Mouse (Mus musculus) Patski (cell line): Measurements from ENCODE around the gene Selenok. TPM values are rescaled to one million over a fixed set of nuclear protein-coding genes. Genes with fewer than 3 reads are reported as not detected.
A peak's percentile ranks its signal among the peaks of the same experiment; 100 is the strongest.

ENCODE experiments used
- ATAC-seq: fragments of 100-300 bp; one replicate; pipeline ENCODE4 v1.8.0; 2021
- CTCF ChIA-PET: fragments of 350-600 bp; sonication (Branson Sonifier 250); formaldehyde crosslinking; loops from one replicate; lab custom pipeline; 2022; ENCODE audit warnings: inconsistent platforms; lab: Charles Lee
- POLR2A ChIA-PET: fragments of 350-600 bp; sonication (Branson Sonifier 250); formaldehyde crosslinking; loops from one replicate; lab custom pipeline; 2022; ENCODE audit warnings: antibody characterized with exemption, inconsistent platforms; lab: Charles Lee
- DNase-seq: peaks from one replicate; pipeline ENCODE4 v3.0.0-alpha.2; 2011; ENCODE audit warnings: low read depth, low spot score
- H3K27me3 ChIP-seq: fragments of 371-371 bp; one replicate; pipeline ENCODE4 v1.5.1; 2021
- CTCF ChIP-seq: fragments of 100-300 bp; IDR thresholded peaks from one replicate; pipeline ENCODE4 v1.5.1; 2021
- in situ Hi-C: fragments of 300-500 bp; cut with MboI; formaldehyde crosslinking; loops from 3 replicates; pipeline ENCODE4 v1.11.1; 2018; ENCODE audit warnings: low pct_unique_long_range_greater_than_20kb, mixed read lengths
- polyA plus RNA-seq: library from polyadenylated mRNA; unstranded; gene quantifications from one replicate; pipeline ENCODE4 v1.2.3, GENCODE M21; 2021

Selenok gene
- polyA plus RNA-seq, 1 experiment from 2014 or later = 190 TPM

DNA sequence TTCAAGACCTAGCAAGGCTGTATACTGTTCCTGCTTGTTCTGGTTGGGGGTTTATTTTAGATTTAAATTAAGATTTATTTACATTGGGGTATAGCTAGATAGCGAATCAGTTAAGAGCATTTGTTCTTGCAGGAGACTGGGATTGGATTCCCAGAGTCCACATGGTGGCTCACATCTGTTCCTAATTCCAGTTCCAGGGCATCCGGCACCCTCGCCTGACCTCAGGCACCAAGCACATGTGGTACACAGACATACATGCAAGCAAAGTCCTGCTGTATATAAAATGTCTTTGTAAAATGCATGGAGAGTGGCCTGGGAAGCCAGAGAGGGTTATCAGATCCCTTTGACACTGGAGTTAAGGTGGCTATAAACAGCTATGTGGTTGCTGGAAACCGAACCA, 26.9 kb downstream of the Selenok start:
- H3K27me3 ChIP-seq = no peaks in the 10 kb centered on the region
- ATAC-seq (no peak), DNase-seq (no peak)
- CTCF ChIA-PET = interaction anchor here (1.3 kb wide), 1 partner anchor 10 kb away, joined by 3 read pairs; no protein-coding TSS in a partner anchor
- TF ChIP-seq CTCF = no peak
- POLR2A ChIA-PET = interaction anchor here (1.8 kb wide), 1 partner anchor 9 kb away, joined by 5 read pairs; no protein-coding TSS in a partner anchor
- in situ Hi-C loops = loop anchor here (25.0 kb wide), 1 partner anchor 667 kb away; the partner anchor contains the start of gene Rft1

DNA sequence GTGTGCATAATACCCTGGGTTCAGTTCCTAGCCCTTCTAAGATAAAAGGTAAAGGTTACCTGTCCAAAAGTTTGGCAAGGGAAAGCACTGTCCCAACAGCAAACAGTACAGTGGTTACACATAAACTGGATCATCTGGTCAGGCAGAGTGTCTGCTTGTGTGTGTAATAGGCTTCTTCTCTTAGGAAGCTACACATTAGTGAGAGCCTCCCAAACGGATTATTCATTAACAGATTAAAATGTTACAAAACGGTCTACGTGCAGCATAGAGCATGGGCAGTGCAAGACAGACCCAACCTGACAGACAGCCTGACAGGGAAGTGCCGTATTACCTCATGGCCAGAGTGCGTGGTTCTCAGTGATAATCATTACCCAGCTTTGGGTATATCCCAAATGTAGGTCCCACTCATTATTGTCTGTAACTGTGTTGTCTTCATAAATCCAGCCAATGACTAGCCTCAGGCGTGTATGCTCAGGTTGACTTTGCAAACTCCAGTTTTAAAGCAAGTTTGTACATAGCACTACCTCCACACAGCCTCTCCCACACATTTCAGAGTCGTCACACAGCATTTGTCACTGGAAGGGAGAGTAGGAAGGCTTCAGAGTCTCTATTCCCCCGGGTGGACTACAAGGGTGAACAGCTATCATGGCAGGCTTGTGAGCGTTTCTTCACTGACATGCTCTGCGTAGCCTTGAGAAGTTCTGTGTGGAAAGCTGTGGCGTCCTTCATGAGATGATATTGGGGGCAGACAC, 28.1 kb downstream of the Selenok start:
- TF ChIP-seq CTCF = no peak
- no peaks in the 10 kb centered on the region for H3K27me3 ChIP-seq
- in situ Hi-C loops = loop anchor here (25.0 kb wide), 1 partner anchor 666 kb away; the partner anchor contains the start of gene Rft1
- DNase-seq = peak; percentile 49
- ChIA-PET POLR2A (interaction anchor here (1.8 kb wide), 1 partner anchor 10 kb away, joined by 5 read pairs; no protein-coding TSS in a partner anchor), CTCF (interaction anchor here (1.3 kb wide), 1 partner anchor 8 kb away, joined by 3 read pairs; no protein-coding TSS in a partner anchor)
- ATAC-seq = peak; percentile 84

DNA sequence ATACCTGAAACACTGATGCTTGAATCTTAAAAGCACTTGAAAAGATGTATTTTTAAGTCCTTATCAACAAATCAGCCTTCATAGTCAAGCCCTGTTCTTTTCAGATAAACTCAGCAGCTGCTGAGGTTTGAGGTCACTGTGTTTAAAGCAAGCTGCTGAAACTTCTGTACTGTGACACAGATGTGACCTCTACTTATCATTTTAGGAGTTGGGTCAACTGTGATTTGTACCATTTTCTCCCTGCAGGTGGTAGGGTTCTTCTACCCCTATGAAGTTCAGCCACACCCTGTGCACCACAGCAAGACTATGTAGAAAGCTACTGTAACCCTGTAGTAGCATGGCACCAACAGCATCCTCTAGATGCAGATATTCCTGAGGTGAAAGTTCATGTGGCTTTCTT, 29.2 kb downstream of the Selenok start:
- DNase-seq (no peak), ATAC-seq (no peak)
- no peaks in the 10 kb centered on the region for H3K27me3 ChIP-seq
- in situ Hi-C loops = loop anchor here (25.0 kb wide), 1 partner anchor 665 kb away; the partner anchor contains the start of gene Rft1
- ChIA-PET CTCF (no interaction called here), POLR2A (interaction anchor here (0.7 to 1.3 kb wide), 3 partner anchors 8 to 25 kb away, joined by 3 to 7 read pairs (median 3); partner anchors contain the start of genes Chdh and Il17rb)
- no peak for TF ChIP-seq CTCF

DNA sequence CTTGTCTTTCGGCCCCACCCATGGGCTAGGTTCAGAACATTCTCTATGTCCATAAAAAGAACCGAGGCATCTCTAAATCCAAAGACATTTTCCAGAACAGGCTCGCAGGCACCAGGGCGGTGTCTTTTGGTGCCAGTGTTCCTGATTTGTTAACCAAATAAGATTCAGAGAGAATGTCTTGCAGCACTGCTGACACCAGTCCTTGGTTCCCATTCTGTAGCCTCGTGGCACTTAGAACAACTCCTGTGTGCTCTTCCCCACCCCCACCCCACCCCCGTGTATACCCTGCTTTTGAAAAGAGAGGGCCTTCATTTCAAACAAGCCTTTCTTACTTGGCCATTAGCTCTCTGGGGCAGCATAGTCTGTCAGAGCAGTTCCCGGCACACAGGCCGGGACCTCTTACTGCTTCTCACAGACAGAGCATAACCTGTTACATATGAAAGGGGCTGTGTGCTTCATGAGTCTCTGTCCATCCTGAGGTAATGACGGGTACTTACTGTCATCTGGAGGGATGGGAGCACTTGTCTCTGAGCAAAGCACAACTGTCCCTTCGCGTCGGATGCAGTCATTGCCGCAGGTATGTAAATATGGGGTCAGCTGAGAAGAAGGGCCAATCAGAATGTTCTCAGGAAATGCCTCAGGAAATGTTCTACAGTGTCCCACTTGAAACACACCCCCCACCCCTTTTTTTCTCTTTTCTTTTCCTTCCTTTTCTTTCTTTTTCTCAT, 30.8 kb downstream of the Selenok start:
- ChIA-PET POLR2A (no interaction called here), CTCF (interaction anchor here (1.1 kb wide), 1 partner anchor 9 kb away, joined by 3 read pairs; no protein-coding TSS in a partner anchor)
- DNase-seq = no peak
- no peak for TF ChIP-seq CTCF
- in situ Hi-C loops = loop anchor here (25.0 kb wide), 1 partner anchor 663 kb away; the partner anchor contains the start of gene Rft1
- no peaks in the 10 kb centered on the region for H3K27me3 ChIP-seq
- ATAC-seq = no peak

DNA sequence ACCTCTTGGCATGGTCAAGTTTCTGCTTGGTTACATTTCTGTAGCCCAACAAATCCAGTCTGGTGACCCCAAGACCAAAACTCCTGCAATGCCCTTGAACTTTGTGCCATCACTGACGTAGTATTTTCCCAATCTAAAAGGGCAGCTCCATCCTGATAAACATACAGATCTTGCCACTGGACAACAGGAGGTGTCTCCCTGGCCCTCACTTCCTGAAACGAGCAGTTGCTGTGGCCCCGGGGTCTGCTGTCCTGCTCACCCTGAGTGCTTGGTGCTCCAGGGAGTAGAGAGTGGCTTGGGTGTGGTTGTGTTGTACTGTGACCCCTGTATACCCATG, 31.3 kb downstream of the Selenok start:
- CTCF ChIA-PET = interaction anchor here (0.8 to 1.1 kb wide), 2 partner anchors 10 to 11 kb away, joined by 3 read pairs; no protein-coding TSS in a partner anchor
- TF ChIP-seq CTCF = no peak

DNA sequence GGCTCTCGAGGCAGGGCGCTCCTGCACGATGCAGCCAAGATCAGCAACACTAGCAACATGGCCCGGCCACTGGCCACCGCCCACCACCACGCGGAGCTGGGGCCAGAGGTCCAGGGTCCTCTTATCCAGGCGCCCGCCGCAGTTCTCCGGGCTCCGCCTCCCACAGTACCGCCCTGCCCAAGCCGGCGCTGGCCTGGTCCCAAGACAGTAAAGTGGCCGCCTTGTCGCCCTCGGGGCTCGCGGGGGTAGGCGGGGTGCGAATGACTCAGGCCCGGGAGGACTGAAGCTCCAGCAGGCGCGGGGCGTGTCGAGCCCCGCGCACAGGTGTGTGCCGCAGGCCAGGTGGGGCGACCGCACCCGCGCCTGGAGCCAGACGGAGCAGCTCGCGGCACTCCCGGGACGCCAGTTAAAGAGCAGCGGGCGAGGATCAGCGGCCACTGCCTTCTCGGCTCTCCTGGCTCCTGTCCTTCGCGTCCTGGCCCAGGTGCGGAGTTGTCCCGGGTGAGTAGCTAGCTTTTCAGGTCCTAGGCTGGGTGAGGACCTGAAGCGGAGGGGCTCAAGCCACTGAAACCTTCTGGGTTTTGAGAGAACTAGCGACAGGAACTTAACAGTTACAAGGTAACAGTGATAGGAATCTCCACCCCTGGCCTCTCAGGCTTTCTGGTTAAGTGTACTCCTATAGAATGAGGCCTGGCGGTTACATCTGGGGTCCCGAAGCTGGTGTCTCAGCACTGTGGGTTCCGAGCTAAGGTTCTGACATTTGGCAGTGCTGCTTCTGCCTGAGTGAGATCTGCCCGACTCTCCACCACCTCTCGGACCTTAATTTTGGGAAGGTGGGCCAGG, 40.8 kb downstream of the Selenok start, which contains the start of the genes Il17rb and Chdh:
Gene Il17rb, minus strand, starts transcription at position 164 of the 843 bp plus-strand sequence.
Gene Chdh, plus strand, starts transcription at position 291 of the 843 bp plus-strand sequence.
- ChIA-PET POLR2A (interaction anchor here (0.9 to 2.2 kb wide), 3 partner anchors 9 to 17 kb away, joined by 4 to 7 read pairs (median 4); no protein-coding TSS in a partner anchor), CTCF (interaction anchor here (1.5 kb wide), 1 partner anchor 26 kb away, joined by 3 read pairs; no protein-coding TSS in a partner anchor)
- ATAC-seq (no peak), DNase-seq (no peak)
- no peaks in the 10 kb centered on the region for H3K27me3 ChIP-seq
- in situ Hi-C loops = no loop called here
- no peak for TF ChIP-seq CTCF

More for the DNA sequence above, 31.3 kb downstream of the Selenok start:
- POLR2A ChIA-PET = interaction anchor here (1.0 kb wide), 1 partner anchor 10 kb away, joined by 4 read pairs; no protein-coding TSS in a partner anchor
- ATAC-seq (no peak), DNase-seq (no peak)
- in situ Hi-C loops = loop anchor here (25.0 kb wide), 1 partner anchor 663 kb away; the partner anchor contains the start of gene Rft1
- no peaks in the 10 kb centered on the region for H3K27me3 ChIP-seq

DNA sequence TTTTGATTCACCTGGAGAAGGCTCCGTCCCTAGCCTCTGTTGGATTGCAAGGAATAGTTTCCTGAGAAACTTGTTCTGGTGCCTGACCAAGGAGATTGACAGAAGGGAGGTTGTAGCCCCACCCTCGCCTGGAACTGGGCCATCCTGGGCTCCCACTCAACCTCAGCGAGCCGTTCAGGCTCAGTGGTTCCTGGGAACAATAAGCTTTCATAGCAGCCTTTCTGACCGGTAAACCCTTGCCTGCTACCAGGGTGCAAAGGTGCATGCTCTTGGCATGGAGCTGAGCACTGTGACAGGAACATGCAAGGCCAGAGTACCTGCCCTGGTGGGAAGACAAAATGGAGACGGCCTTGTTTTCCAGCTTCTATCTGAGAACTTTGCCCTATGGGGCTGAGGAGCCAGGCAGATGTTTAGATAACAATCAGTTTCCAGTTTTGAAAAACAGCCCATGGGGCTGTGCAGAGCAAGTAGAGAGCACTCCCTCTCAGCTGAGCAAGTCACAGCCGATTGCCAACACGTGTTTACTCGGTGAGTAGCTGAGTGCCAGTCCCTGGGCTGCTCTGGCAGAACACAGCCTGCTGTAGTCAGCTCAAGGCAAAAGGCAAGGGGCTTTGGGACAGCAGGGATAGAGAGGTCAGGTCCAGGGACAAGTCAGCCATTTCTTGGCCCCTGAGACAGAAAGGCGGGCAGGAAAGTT, 41.9 kb downstream of the Selenok start:
- ATAC-seq = peak; percentile 49
- no peak for TF ChIP-seq CTCF
- POLR2A ChIA-PET = interaction anchor here (1.0 to 2.2 kb wide), 3 partner anchors 10 to 12 kb away, joined by 3 to 7 read pairs (median 4); no protein-coding TSS in a partner anchor
- DNase-seq = peak; percentile 54
- no peaks in the 10 kb centered on the region for H3K27me3 ChIP-seq
- in situ Hi-C loops = no loop called here
- CTCF ChIA-PET = interaction anchor here (0.7 to 1.5 kb wide), 4 partner anchors 10 to 127 kb away, joined by 3 read pairs; no protein-coding TSS in a partner anchor

DNA sequence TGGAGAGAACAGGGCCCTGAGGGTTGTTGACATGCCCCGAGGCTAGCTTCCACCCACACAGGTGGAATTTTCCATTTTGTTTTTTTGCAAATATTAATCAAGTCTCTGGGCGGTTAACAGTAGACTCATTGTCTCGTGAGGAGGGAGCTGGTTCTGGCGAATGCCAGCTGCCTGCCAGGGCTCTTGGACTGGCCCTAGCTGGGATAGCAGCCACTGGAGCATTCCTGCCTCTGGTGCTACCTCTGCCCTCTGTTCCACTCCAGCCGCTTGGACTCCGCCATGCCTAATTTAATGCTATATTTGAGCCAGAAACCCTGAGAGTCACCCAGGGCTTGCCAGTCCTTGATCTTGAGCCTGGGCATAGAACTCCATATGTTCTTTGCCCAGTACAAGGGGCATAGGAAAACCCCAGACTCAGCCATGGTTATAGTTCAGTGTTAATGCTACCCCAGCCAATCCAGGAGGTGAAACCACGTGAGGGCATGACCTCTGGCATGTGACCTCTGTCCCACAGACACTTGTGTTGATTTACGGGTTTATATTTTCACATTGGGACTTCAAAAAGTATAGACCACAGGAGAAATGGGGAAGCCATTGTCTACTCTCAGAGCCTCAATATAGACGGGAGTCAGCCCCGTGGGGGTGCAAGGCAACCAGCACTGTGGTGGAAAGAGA, 43.9 kb downstream of the Selenok start:
- POLR2A ChIA-PET = interaction anchor here (1.0 kb wide), 1 partner anchor 8 kb away, joined by 3 read pairs; no protein-coding TSS in a partner anchor
- in situ Hi-C loops = no loop called here
- no peaks in the 10 kb centered on the region for H3K27me3 ChIP-seq
- ATAC-seq (peak; percentile 65), DNase-seq (peak; percentile 79)
- TF ChIP-seq CTCF = no peak
- CTCF ChIA-PET = interaction anchor here (1.1 kb wide), 1 partner anchor 9 kb away, joined by 4 read pairs; no protein-coding TSS in a partner anchor
